Mouse (Mus musculus): Measurements from ENCODE around the gene Luc7l2.
"Not testable (repeated sequence)": the region's sequence is repeated elsewhere in the genome, so short reads cannot be mapped to it uniquely, and the experiment has no call there.

The Luc7l2 gene

DNA sequence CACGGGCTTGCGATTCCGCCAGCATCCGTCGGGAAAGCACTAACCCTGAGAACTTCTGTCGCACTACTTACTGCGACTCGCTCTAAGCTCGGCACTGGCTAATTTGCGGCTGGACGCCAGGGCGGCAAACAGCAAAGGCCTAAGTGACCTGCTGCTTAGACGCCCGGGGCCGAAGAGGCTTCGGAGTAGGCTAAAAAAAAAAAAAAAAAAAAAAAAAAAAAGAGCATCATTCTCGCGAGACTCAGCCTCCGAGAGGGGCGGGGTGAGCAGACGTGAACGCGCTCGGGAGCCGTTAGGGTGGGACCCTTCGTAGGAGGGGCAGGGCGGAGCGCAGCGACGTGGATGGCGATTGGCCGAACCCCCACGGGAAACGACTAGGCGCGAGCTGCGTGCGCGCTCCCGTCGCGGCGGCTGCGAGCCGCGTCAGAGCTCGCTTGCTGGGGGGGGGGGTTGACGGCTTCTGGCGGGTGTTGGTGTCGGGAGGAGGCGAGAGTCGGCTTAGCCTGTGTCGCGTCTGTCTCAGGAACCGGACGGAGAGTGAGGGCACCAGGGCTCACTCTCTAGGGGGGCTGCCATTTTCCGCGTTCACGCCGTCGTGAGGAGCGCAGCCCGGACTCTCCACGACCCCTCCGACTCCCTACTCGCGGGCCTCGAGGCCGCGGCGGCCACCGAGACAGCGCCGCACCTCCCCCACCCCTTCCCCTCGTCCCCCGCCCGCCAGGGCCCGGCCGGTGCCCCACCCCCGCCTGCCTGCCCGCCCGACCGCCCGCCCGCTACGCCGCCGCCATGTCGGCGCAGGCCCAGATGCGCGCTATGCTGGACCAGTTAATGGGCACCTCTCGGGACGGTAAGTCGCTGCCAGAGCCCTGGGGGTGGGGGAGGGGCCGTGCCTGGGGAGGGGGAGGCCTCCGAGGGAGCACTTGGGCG is at the start of gene Luc7l2:
Gene Luc7l2 (plus strand): TSS at position 273 of the 927 bp plus-strand sequence.
- DNase-seq (ENCODE audit: low spot score): peak; percentile 98

DNA sequence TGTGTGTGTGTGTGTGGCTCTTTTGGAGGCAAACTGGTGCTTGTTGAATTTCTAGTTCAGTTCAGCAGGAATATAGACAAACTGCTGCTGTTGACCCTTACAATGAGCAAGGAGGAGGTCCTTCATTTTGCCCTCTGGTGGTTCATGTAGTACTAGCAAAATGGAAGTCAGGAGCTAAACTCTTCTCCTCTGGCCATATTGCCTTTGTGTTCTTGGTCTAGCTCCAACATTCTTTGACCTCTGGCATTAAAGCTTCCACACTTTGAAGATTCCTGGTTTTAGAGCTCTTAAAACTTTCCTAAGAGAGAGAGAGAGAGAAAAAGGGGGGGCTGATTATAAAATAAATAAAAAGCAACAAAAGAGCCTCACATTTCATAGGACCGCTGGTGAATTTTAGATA is 39.0 kb upstream of the Luc7l2 start:
- no peak for DNase-seq (ENCODE audit: low spot score)

DNA sequence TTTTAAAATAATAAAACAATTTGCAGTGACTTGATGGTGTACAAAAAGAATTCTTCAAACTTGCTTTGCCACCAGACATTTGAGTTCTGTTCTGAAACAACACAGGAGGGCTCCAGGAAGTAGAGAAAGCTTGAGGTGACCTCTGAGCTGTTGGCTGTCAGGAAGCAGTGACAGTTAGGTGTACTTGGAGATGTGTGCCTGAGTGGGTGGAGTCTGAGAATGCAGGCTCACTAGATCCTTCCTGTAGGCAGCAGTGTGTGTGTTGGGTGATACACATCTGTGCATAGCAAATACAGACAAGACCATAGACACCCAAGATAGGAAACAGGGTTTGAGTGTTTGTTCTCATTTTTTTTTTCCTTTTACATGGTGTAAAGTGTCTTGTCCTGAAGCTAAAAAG is 38.3 kb upstream of the Luc7l2 start:
- DNase-seq (ENCODE audit: low spot score): no peak

DNA sequence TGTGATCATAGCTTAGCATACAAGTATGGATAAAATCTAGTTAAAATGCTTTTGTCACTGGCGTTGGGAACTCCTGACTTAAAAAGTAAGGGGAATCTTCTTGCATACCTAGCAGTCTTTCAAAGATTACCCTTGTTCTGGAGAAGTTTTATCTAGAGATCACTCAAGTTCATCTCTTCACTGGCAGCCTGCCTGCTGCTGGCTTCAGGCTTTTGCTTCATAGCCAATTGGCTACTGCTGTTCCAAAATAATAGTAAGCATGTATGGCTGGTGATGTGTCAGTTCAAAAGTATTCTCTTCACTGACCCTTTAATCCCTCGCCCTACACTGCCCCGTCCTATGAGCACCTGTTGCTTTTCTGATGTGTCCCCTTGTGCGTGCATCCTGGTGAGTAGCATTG is 35.9 kb upstream of the Luc7l2 start:
- no peak for DNase-seq (ENCODE audit: low spot score)

DNA sequence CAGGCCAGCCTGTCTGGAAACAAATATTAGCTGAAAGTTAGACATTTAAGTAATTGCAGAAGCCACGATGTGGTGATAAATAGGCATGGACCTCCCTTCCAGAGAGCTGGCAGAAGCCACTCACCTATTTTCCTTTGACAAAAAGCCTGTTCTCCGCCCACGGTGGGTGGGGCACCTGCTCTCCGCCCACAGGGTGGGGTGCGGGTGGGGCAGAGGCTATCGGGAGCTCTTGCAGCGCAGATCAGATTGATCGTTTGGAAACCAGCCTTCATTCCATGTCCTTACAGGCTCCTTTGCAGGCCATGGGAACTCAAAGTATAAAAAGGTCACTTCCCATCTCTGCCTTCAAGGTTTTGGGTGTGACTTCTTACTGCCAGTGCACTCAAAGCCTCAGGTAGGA is 27.3 kb upstream of the Luc7l2 start:
- no peak for DNase-seq (ENCODE audit: low spot score)

DNA sequence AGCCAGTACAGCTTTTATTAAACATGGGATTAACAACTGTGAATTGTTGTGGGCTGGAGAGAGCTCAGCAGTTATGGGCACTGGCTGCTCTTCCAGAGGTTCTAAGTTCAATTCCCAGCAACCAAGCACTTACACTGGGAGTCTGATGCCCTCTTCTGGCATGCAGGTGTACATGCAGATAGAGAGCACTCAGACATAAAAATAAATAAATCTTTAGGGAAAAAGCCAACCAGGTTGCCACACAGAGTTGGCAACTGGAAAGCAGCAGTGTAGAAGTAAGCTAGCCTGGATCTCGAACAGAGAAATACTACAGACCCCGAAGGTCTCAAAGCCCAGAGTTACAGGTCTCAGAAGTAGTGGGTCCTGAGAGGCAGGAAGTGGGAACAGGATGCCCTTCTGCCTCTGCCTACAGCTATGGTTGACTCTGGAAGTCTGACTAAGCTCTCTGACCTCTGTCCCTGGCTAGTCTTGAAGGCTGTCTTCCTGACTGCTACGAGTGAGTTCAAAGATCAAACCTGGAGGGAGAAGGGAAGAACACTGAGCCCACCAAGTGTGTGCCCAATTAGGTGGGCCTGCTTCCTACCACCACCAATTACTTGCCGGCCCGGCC is 19.8 kb upstream of the Luc7l2 start:
- peak; percentile 59 for DNase-seq (ENCODE audit: low spot score)

DNA sequence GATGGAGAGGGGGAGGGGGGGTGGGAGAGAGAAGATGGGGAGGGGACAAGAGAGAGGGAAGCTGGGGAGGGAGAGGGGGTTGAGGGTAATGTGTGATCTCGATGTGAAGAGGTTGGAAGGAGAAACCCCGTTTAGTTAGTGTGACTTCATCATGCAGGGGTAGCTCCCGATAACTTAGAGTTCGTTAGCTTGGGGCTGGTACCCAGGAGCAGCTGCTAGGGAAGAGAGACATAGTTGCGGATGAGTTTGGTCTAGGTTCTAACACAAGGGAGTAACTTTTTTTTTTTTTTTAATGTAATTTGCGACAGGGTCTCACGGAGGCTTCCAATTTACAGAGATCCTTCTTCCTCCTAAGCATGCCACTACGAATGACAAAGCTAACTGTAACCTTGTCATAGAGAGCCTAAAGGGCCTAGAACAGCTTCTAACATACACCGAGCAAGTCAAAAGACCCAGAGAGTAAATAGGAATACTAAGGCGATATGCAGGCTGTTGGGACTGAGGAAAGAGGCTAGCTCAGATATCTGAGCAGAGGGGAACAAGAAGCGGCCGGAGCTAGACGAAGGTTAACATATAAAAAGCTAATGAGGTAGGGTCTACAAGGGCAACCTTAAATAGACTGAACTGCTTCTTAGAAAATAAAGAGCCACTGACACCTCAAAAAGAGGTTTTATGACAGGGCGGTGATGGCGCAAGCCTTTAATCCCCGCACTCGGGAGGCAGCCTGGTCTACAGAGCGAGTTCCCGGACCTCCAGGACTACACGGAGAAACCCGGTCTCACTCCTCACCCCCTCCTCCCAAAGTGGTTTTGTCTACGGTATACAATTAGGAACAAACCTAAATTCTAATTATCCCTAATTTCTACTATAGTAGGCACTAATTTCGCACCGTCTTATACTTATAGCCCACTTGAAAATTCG is 18.4 kb upstream of the Luc7l2 start:
- DNase-seq (ENCODE audit: low spot score): peak; percentile 27

DNA sequence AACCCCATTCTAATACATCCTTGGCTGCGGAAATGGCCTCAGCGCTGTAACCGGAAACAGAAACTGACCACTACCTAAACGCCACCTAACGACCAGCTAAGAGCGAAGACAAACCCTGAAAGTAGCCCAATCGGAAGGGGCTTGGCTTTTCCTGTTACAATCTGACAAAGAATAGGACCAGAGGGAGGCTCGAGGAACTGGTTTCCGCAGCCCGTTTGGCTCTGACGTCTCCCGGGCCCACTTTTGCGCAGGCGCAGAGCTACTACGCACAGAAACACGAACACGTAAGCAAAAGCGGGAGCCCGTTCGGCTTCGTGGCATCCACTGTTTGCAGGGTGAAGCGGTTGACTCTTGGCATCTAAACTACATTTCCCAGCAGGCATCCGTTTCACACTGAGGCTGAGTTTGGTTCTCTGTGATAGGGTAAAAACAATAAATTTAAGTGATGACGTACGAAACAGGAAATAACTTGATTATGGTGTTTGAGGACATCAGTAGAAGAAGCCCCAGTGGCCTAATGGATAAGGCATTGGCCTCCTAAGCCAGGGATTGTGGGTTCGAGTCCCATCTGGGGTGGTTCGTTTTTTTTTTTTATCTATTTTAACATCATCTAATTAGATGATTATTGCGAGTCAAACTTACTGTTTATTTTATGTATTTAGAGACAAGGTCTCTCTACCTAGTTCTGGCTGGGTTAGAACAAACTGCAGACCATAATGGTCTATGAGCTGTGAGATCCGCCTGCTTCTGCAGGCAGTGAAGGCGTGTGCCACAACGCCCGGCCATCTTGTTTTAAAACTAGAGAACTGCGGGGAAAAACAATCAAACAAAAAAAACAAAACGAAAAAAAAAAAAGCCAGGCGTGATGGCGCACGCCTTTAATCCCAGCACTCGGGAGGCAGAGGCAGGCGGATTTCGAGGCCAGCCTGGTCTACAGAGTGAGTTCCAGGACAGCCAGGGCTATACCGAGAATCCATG is 17.4 kb upstream of the Luc7l2 start, which contains the start of gene Fmc1:
Gene Fmc1 (plus strand): TSS at position 75 of the 978 bp plus-strand sequence.
- DNase-seq (ENCODE audit: low spot score): peak; percentile 98

DNA sequence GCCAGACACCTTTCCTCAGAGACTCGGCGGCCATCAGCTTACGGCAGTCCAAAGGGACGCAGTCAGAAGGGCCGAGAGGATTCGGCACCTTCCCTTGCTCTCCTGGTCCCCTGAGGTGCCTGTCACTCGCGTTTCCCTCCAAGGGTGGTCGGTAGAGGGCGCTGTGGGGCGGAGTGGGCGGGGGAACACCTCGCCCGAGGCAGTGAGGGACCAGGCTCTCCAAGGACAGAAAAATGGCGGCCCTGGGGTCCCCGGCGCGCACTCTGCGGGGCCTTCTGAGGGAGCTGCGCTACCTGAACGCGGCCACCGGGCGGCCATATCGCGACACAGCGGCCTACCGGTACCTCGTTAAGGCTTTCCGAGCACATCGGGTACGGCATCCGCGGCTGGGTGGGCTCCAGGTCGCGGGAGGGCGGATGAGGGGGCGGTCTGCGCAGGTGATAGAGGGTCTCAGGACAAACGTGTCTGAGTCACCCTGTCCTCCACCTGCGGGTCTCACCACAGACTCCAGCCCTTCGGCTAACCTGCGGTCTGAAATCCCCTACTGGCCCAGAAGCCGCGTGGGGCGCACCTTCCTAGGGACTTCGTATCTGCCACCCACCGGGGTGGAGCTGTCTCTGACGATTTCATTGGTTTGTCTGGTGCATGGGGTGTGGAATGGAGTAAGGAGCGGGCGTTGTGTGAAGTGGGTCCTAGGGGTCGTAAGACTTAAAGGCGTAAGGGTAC is 16.3 kb upstream of the Luc7l2 start:
- peak; percentile 98 for DNase-seq (ENCODE audit: low spot score)

DNA sequence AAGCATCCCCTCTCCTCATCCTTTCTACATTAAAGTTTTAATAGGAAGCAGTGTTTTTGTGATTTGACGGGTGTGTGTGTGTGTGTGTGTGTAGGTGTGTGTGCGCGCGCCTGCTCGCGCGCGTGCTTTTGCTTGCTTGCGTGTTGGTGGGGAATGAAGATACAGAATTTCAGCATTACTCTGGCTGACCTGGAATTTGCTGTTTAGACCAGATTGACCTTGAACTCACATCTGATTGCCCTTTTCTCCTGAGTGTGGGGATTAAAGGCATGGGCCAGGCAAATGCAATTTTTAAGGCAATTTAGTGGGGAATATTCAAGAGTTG is 15.8 kb upstream of the Luc7l2 start:
- no peak for DNase-seq (ENCODE audit: low spot score)

DNA sequence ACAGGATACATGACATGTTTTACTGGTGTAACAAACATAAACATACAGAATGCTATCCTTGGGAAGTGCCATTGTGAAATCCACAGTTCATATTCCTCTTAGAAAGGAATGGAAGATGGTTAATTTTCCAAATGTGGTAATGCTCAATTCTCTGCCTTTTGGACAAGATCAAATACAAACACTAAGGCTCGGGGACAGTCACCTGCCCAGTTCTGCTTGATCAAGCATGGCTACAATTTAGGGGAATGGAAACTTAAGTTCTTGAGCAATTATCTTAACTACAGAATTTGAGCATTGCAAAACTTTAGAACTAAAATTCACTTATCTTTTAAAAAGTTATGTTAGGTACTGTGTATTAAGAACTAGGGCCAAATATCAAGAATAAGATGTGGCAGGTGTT is 15.3 kb upstream of the Luc7l2 start:
- DNase-seq (ENCODE audit: low spot score): no peak

DNA sequence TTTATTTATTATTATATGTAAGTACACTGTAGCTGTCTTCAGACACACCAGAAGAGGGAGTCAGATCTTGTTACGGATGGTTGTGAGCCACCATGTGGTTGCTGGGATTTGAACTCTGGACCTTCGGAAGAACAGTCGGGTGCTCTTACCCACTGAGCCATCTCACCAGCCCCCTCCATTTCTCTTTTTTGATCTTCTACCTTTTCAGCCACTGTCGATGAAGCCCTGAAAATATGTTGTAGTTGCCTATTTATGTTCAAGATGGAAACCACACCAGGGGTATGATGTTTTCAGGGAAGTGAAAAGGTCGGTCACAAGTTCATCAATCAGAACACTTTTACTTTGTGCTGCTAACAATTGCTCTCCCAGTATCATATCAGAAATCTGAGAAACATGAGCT is 7.0 kb upstream of the Luc7l2 start:
- DNase-seq (ENCODE audit: low spot score): not testable (repeated sequence)

DNA sequence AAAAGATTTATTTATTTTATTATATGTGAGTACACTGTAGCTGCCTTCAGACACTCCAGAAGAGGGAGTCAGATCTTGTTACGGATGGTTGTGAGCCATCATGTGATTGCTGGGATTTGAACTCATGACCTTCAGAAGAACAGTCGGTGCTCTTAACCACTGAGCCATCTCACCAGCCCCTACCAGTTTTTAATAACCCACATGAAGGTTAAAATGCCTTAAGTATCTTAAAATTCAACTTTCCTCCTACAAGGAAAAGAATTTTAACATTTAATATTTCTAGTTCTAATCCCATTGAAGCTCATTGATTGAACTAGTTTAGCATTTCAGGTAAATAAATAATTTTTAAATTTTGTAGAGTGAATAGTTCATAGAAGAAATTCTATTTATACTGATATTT is 4.1 kb upstream of the Luc7l2 start:
- not testable (repeated sequence) for DNase-seq (ENCODE audit: low spot score)

DNA sequence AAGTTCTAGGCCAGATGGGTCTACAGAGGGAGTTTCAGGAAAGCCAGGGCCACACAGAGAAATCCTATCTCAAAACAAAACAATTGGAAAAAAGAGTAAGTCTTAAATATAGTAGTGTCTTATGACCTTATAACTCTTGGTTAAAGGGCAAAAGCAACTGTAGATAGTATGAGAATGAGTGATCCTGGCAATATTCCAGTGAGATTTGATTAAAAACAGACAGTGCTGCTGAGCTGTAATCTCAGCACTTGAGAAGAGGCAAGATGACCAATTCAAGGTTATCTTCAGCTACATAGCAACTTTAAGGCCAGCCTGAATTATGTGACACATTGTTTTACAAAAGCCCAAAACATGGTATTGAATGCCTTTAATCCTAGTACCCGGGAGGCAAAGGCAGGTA is 3.4 kb upstream of the Luc7l2 start:
- DNase-seq (ENCODE audit: low spot score): no peak

DNA sequence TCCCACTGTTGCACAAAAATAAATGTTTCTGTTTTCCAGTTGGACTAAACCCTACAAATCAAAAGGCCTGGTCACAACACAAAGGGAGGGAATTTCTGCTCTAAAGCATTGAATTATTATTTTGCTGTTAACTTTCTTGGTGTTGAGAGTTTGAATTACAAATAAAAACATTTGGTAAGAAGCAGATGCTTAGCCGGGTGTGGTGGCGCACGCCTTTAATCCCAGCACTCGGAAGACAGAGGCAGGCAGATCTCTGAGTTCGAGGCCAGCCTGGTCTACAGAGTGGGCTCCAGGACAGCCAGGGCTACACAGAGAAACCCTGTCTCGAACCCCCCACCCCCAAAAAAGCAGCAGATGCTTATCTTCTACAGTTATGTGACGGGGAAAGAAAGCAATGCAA is 2.5 kb upstream of the Luc7l2 start:
- DNase-seq (ENCODE audit: low spot score): not testable (repeated sequence)

DNA sequence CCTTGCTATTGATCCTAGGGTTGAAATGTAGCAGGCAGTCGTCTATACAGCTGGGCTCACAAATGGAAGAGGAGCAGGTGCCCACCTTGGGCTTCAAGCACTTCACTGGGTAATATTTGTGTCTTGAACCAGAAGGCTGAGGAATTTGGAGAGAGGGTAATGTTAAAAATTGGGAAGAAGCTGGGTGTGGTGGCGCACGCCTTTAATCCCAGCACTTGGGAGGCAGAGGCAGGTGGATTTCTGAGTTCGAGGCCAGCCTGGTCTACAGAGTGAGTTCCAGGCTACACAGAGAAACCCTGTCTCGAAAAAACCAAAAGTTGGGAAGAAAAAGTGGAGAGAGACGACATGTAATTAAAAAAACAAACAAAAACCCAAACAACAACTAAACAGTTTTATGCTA is 1.3 kb upstream of the Luc7l2 start:
- not testable (repeated sequence) for DNase-seq (ENCODE audit: low spot score)

DNA sequence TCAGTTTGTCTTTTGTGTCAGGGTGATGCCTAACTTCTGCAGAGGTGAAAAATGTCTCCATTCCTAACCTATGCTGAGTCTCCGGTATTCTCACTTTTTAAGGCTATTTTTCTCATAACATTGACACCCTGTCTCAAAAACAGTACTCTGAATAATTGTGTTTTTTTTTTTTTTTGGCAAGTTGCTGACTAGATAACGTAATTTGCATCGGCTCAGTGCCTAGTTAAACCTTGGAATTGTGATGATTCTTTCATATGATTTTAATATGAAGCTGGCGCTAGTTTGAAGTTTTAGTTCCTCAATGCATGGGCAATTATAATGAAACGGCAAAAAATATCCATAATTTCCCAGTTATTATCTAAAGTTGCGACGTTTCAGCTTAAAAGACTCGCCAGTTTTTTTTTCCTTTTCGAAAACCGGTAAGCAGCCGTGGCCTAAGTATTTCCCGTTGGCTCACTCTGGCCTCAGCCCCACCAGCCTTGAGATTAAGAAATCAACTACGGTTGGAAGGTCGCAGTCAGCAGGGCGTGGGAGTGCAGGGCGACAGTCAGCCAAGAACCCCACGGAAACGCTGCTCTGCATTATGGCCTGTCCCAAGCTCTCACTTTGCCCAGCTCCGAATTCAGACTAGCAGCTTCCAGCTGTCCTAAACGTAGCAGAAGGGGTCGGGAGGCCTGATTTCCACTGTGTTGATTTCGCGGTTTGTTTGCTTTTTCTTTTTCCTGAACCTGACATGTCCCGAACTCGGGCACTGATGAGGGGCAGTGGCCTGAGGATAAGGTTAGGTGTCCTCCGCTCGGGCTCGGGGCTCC is 678 bp upstream of the Luc7l2 start:
- no peak for DNase-seq (ENCODE audit: low spot score)

DNA sequence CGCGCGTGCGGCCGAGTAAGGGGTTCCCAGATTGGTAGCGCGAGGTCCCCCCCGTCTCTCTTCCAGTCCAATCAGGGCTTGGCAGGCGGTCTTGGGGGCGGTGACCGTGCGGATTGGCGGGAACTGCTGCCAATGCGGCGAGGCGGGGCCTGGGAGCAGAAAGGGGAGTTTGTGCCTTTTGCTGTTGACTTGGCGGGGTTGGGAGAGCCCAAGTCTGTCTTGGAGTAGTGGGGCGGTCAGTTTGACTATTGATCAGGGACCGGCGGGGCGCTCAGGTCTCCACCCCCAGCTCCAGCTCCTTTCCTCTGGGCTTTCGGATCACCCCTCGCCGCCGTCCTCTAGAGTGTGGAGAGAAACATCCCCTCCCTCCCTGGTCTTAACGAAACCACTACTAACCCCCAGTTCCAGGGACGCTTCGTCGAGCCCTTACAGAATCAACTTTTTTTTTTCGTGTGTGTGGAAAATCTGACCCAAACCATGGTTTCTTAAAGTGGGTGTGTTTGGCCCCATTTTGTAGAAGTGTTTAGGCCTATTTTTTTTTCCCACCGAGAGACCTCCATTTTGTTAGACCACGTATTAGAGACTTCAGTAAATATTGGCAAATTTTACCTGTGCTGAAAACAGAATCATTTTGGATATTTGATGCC is 978 bp downstream of the Luc7l2 start:
- DNase-seq (ENCODE audit: low spot score): peak; percentile 98

DNA sequence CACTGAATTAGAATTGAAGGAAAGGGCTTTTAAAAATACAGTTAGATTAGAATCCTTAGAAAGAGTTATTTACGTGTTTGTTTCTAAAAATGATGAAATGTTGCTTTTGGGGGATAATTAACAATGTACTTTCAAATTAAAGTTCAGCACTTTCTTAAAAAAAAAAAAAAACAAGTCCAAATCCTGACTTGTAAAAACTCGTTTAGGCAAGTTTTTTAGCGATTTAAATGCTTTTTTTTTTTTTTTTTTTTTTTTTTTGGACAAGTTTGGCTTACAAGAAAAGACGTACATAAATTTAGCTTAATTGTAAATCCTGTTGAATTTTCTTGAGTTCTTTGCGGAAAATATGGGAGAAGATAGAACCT is 1.5 kb downstream of the Luc7l2 start:
- DNase-seq (ENCODE audit: low spot score): no peak

Measured in embryo, embryonic 10.5 days (tissue).